Mouse (Mus musculus) lung, postnatal 0 days (tissue): ENCODE measurements at regions not wholly inside any gene's neighbourhood (a gene's known extent, or its start where the extent isn't known, plus 50 kb on each side); places are given as distances from the start of the nearest gene placed in this dataset.

Source experiments
- CTCF ChIP-seq: IDR thresholded peaks from 2 replicates; pipeline ENCODE4 v1.5.1; 2016; ENCODE audit warnings: antibody characterized with exemption, mild to moderate bottlenecking
- EP300 ChIP-seq: IDR thresholded peaks from 2 replicates; pipeline ENCODE4 v1.6.1; 2016; ENCODE audit warnings: antibody characterized with exemption, mild to moderate bottlenecking, control low read depth

- TF ChIP-seq CTCF (no peak), EP300 (no peak)
These were observed 200.4 kb upstream of the Astn2 start for GRCm38 (mm10) chr4:66604849-66605248.
